Mouse (Mus musculus) neural tube, embryonic 13.5 days (tissue): Measurements from ENCODE around the gene Add2. TPM values are rescaled to one million over a fixed set of nuclear protein-coding genes. Genes with fewer than 3 reads are reported as not detected.

Experiments
- polyA plus RNA-seq: library from polyadenylated mRNA; unstranded; fragments of >200 nt; fragmentation: Nextera tagmentation; extraction: Ambion mirVana; gene quantifications from 2 replicates; pipeline ENCODE4 v1.2.1, GENCODE M21; 2015

Gene Add2
- polyA plus RNA-seq, 1 experiment from 2014 or later: 148 TPM

Other genes with a start within 250 kb of the Add2 start
- gene Nat8f6, start 207.7 kb upstream of the Add2 start, polyA plus RNA-seq: not detected in 2 replicates
- gene Nat8f5, start 207.7 kb upstream of the Add2 start, polyA plus RNA-seq: 0.20 TPM in 1 of 2 replicates, not detected in the other
- not detected in 2 replicates for gene Nat8, start 196.6 kb upstream of the Add2 start, polyA plus RNA-seq
- gene Nat8f2, start 159.5 kb upstream of the Add2 start, polyA plus RNA-seq: not detected in 2 replicates
- gene Nat8f4, start 123.8 kb upstream of the Add2 start, polyA plus RNA-seq: 4.6 and 5.2 TPM in 2 replicates
- 49.2 and 58.6 TPM in 2 replicates for gene Tprkb, start 116.8 kb upstream of the Add2 start, polyA plus RNA-seq
- 13.6 and 16.9 TPM in 2 replicates for gene Nat8f1, start 113.0 kb upstream of the Add2 start, polyA plus RNA-seq
- 53.0 and 57.4 TPM in 2 replicates for gene Dusp11, start 67.0 kb upstream of the Add2 start, polyA plus RNA-seq
- not detected in 2 replicates for gene Figla, start 12.5 kb upstream of the Add2 start, polyA plus RNA-seq
- gene Tgfa, start 166.5 kb downstream of the Add2 start, polyA plus RNA-seq: 9.7 and 10.2 TPM in 2 replicates